Mouse (Mus musculus): ENCODE measurements around the gene Sccpdh.

DNA sequence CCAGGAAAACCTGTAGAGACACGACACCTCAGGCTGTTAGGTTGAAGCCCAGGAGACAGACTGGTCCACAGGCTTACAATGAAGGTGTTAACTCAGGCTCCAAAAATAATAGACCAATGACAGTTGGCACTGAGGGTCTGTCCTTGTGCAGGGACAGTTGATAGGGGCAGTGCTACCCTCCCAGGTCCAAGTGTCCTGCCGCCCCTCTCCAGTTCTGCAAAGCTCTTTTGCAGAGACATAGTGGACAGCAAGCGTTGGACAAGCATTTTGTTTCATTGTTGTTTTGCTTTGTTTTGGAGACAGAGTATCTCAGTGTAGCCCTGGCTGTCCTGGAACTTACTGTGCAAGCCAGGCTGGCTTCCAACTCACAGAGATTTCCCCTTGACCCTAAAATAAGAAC lies 63.4 kb downstream of the Sccpdh start:
- TF ChIP-seq CTCF (IDR thresholded peaks at IDR 0.05; ENCODE audit: borderline replicate concordance, insufficient read depth, low read length) (no peak), POLR2A (IDR thresholded peaks at IDR 0.05; ENCODE audit: low read depth, low read length) (no peak)

Data from embryonic fibroblast, embryonic 13.5 days (primary cell).